Mouse (Mus musculus): Measurements from ENCODE around the gene Pih1d2. TPM values are rescaled to one million over a fixed set of nuclear protein-coding genes. Genes with fewer than 3 reads are reported as not detected.

The Pih1d2 gene
- 1.8 and 3.2 TPM in 2 replicates for polyA plus RNA-seq (2015; fragmentation: Nextera tagmentation; extraction: Ambion mirVana)

DNA sequence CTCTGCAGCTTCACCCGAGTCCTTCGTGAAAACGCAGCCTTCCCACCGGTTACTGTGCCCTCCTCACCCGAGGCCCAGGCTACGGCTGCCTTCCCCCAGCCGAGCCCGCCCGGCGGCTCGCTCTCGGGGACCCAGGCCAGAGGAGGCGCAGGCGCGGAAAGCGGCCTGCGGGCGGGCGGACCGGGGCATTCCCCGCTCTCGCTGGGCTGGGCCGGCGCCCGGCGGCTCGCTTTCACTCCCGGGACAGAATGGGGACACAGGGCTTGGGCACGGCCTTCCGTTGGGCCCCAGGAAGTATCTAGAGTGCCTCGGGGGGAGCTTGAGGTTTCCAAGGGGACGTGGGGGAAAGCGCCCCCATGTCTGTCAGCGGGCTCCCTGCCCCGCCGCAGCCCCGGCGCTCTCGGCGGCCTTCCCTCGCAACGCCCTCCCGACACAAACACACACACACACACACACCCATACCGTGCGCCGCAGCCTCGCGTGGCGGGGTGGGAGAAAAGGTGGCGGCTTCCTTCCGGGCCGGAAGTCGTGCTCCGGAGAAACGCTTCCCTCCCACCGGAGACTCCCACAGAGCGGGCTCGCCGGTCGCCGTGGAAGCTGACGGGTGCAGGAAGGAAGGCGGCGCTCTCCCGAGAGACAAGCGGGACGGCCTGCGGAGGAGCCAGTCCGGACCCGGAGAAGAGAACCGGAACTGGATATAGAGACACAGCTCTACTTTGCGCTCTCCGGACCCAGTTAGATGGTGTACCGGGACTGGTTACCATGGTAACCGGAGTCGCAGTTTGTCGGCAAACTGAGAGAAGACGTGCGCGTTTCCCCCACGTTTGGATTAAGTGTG is at the start of gene Pih1d2, which contains the start of gene Nkapd1:
Gene Pih1d2, plus strand, starts transcription at position 556 of the 838 bp plus-strand sequence.
Gene Nkapd1, minus strand, starts transcription at position 699 of the 838 bp plus-strand sequence.
- Histone ChIP-seq H3K4me3 (peak within 1 kb of the TSS; percentile 99), H3K27me3 (replicated peaks) (no peaks in the 10 kb centered on the region), H3K36me3 (peaks cover 34% of the 10 kb centered on the region), H3K27ac (replicated peaks) (peak within 1 kb of the TSS; percentile 93), H3K4me2 (peak within 1 kb of the TSS; percentile 91), H3K9ac (peak within 1 kb of the TSS; percentile 96), H3K9me3 (no peaks in the 10 kb centered on the region), H3K4me1 (peaks cover 15% of the 10 kb centered on the region)
- ATAC-seq (ENCODE audit: extremely low read depth, insufficient number of reproducible peaks, low FRiP score, low TSS enrichment) = peak; percentile 85
- under 1% methylated on average over 81 of the region's 81 CpGs for WGBS

GRCm38 (mm10) chr9:50567372-50567771 is 49.7 kb upstream of the Pih1d2 start:
- H3K4me2 ChIP-seq = no peak overlapping the region
- H3K36me3 ChIP-seq = no peaks in the 10 kb centered on the region
- no peaks in the 10 kb centered on the region for H3K9me3 ChIP-seq
- no peak overlapping the region for H3K9ac ChIP-seq
- no peak for ATAC-seq (ENCODE audit: extremely low read depth, insufficient number of reproducible peaks, low FRiP score, low TSS enrichment)
- no peaks in the 10 kb centered on the region for H3K27me3 ChIP-seq (replicated peaks)
- no peak overlapping the region for H3K27ac ChIP-seq (replicated peaks)
- peaks cover 12% of the 10 kb centered on the region for H3K4me1 ChIP-seq
- 79% methylated on average over 4 of the region's 4 CpGs for WGBS
- no peak overlapping the region for H3K4me3 ChIP-seq

DNA sequence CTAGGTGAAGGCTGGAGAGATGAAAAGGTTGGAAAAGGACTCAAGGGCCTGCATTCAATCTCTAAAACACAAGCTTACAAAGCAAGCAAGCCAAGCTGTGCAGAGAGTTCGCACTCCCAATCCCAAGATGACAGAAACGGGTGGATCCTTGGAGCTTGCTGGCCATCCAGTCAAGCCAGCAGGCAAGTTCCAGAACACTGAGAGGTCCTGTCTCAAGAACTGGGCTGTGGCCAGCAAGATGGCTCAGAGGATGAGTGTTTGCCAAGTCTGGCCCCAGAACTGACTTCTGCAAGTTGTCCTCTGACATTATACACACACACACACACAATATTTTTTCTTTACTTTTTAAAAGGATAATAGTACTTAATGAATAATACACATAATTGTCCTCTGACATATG is 49.2 kb upstream of the Pih1d2 start:
- Histone ChIP-seq H3K4me2 (no peak overlapping the region), H3K27ac (replicated peaks) (no peak overlapping the region), H3K9me3 (no peaks in the 10 kb centered on the region), H3K36me3 (no peaks in the 10 kb centered on the region), H3K9ac (no peak overlapping the region), H3K27me3 (replicated peaks) (no peaks in the 10 kb centered on the region), H3K4me3 (no peak overlapping the region), H3K4me1 (peaks cover 12% of the 10 kb centered on the region)
- 66% methylated on average over 2 of the region's 2 CpGs for WGBS
- ATAC-seq (ENCODE audit: extremely low read depth, insufficient number of reproducible peaks, low FRiP score, low TSS enrichment) = no peak

DNA sequence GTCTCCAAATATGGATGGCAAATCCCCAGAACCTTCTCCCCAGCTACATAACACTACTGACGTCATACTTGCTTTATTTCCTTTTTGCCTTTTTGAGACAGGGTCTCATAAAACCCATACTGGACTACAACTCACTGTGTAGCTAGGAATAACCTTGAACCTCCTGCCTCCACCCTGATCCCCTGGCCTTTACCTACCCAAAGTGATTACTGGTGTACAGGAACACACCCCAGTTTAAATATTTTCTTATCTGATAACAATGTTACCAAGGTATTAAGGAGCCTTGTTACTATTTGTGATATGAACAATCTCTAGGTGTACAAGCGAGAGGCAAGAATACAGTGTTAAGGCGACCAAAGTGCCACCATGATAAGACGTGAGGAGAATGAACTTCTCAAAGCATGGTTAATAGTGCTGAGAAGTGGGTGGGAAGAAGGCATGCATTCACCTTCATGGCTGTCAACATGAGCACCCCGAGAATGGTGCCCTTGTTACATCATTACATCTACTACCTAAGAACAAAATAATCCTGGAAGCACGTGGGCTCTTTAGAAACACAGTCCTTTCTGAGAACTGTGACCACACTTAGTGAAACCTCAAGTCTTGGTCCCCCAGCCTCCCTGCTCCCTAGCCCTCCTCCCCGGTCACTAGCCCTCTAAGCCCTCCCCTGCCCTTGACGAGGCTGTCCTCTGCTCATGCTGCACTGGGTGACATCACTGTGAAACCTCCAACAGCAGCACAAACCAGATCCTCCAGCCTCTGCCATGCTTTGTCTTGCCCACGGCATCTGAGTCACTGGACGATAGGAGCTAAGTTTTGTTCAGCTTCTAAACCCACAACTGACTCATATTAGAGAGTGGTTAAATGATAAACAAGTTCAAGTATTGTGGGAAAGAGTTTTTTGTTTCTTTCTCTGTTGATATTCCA is 47.3 kb upstream of the Pih1d2 start:
- Histone ChIP-seq H3K27ac (replicated peaks) (no peak overlapping the region), H3K27me3 (replicated peaks) (no peaks in the 10 kb centered on the region), H3K4me2 (no peak overlapping the region), H3K4me3 (no peak overlapping the region), H3K4me1 (peaks cover 12% of the 10 kb centered on the region), H3K9ac (no peak overlapping the region), H3K36me3 (no peaks in the 10 kb centered on the region), H3K9me3 (no peaks in the 10 kb centered on the region)
- ATAC-seq (ENCODE audit: extremely low read depth, insufficient number of reproducible peaks, low FRiP score, low TSS enrichment) = no peak
- 56% methylated on average over 10 of the region's 10 CpGs for WGBS

GRCm38 (mm10) chr9:50580370-50580769 is 36.8 kb upstream of the Pih1d2 start:
- no peaks in the 10 kb centered on the region for H3K9me3 ChIP-seq
- no peaks in the 10 kb centered on the region for H3K27me3 ChIP-seq (replicated peaks)
- H3K9ac ChIP-seq = no peak overlapping the region
- no peak overlapping the region for H3K27ac ChIP-seq (replicated peaks)
- WGBS = 27% methylated on average over 4 of the region's 4 CpGs
- no peak overlapping the region for H3K4me3 ChIP-seq
- no peak for ATAC-seq (ENCODE audit: extremely low read depth, insufficient number of reproducible peaks, low FRiP score, low TSS enrichment)
- H3K4me1 ChIP-seq = no peaks in the 10 kb centered on the region
- H3K36me3 ChIP-seq = no peaks in the 10 kb centered on the region
- H3K4me2 ChIP-seq = no peak overlapping the region

GRCm38 (mm10) chr9:50585145-50585818 is 31.8 kb upstream of the Pih1d2 start:
- H3K27ac ChIP-seq (replicated peaks) = no peak overlapping the region
- 62% methylated on average over 6 of the region's 6 CpGs for WGBS
- no peaks in the 10 kb centered on the region for H3K9me3 ChIP-seq
- no peaks in the 10 kb centered on the region for H3K4me1 ChIP-seq
- no peaks in the 10 kb centered on the region for H3K27me3 ChIP-seq (replicated peaks)
- no peak for ATAC-seq (ENCODE audit: extremely low read depth, insufficient number of reproducible peaks, low FRiP score, low TSS enrichment)
- H3K4me2 ChIP-seq = no peak overlapping the region
- H3K36me3 ChIP-seq = no peaks in the 10 kb centered on the region
- no peak overlapping the region for H3K4me3 ChIP-seq
- H3K9ac ChIP-seq = no peak overlapping the region

DNA sequence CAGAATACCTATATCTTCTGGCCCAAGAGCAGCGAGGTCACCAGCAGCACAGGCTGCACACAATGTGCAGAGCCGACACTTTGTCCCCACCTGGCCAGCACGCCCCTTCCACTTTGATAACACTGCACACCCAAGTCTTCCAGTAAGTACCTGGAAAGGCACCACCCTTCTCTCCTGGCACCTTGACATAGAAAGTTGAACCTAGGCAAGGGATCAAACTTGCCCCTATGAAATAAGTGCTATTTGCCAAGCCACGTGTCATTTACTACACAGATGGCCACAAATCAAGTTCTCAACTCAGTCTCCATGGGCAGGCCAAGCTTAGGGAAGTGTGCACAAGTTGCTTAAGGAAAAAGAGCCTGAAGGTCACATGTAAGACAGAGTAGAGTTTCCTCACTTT is 30.2 kb upstream of the Pih1d2 start:
- no peak for ATAC-seq (ENCODE audit: extremely low read depth, insufficient number of reproducible peaks, low FRiP score, low TSS enrichment)
- Histone ChIP-seq H3K9me3 (no peaks in the 10 kb centered on the region), H3K4me2 (no peak overlapping the region), H3K27me3 (replicated peaks) (no peaks in the 10 kb centered on the region), H3K9ac (no peak overlapping the region), H3K27ac (replicated peaks) (no peak overlapping the region), H3K4me1 (no peaks in the 10 kb centered on the region), H3K4me3 (no peak overlapping the region), H3K36me3 (no peaks in the 10 kb centered on the region)
- WGBS = 68% methylated on average over 4 of the region's 4 CpGs

DNA sequence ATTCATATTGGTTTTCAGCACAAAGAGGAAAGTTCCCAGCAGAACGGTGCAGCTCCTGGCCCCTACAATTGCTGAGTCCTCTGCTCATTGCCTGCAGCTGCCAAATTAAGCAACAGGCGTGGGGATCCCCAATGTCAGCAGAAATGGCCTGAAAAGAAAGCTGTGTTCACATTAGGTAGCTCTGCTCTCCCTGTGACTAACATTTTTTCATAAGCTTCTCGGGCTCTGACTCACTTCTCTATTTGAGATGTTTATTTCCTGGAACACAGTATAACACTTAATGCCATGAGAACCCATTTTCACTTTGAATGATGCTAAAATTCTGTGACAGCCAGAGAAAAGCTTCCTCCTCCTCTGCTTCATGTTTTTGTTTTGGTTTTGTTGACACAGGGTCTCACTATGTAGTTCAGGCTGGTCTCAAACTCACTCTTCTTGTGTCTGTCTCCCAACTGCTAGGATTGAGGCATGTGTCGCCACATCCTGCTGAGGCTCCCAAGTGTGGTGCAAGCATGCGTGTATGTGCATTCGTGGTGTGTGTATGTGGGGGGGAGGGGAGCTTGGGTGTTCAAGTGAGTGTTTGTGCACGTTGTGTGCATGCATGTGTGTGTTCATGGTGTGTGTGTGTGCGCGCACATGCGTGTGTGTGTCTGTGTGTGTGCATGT is 26.1 kb upstream of the Pih1d2 start:
- H3K27ac ChIP-seq (replicated peaks) = no peak overlapping the region
- no peak for ATAC-seq (ENCODE audit: extremely low read depth, insufficient number of reproducible peaks, low FRiP score, low TSS enrichment)
- no peak overlapping the region for H3K9ac ChIP-seq
- H3K9me3 ChIP-seq = no peaks in the 10 kb centered on the region
- H3K4me1 ChIP-seq = no peaks in the 10 kb centered on the region
- WGBS = 74% methylated on average over 10 of the region's 10 CpGs
- no peaks in the 10 kb centered on the region for H3K27me3 ChIP-seq (replicated peaks)
- peaks cover 16% of the 10 kb centered on the region for H3K36me3 ChIP-seq
- H3K4me3 ChIP-seq = no peak overlapping the region
- no peak overlapping the region for H3K4me2 ChIP-seq

GRCm38 (mm10) chr9:50592955-50593354 is 24.2 kb upstream of the Pih1d2 start:
- Histone ChIP-seq H3K36me3 (peaks cover 36% of the 10 kb centered on the region), H3K27me3 (replicated peaks) (no peaks in the 10 kb centered on the region), H3K4me2 (no peak overlapping the region), H3K4me3 (no peak overlapping the region), H3K9me3 (no peaks in the 10 kb centered on the region), H3K4me1 (no peaks in the 10 kb centered on the region), H3K27ac (replicated peaks) (no peak overlapping the region), H3K9ac (no peak overlapping the region)
- 81% methylated on average over 9 of the region's 9 CpGs for WGBS
- ATAC-seq (ENCODE audit: extremely low read depth, insufficient number of reproducible peaks, low FRiP score, low TSS enrichment) = no peak

GRCm38 (mm10) chr9:50593544-50593943 is 23.6 kb upstream of the Pih1d2 start:
- Histone ChIP-seq H3K4me1 (no peaks in the 10 kb centered on the region), H3K4me2 (no peak overlapping the region), H3K27ac (replicated peaks) (no peak overlapping the region), H3K9ac (no peak overlapping the region), H3K36me3 (peaks cover 42% of the 10 kb centered on the region), H3K4me3 (no peak overlapping the region), H3K27me3 (replicated peaks) (no peaks in the 10 kb centered on the region), H3K9me3 (no peaks in the 10 kb centered on the region)
- WGBS = 73% methylated on average over 3 of the region's 3 CpGs
- ATAC-seq (ENCODE audit: extremely low read depth, insufficient number of reproducible peaks, low FRiP score, low TSS enrichment) = no peak

All from heart, embryonic 13.5 days (tissue).